Mouse (Mus musculus): ENCODE data around the gene Crk. TPM values are rescaled to one million over a fixed set of nuclear protein-coding genes. Genes with fewer than 3 reads are reported as not detected.

The Crk gene
- polyA plus RNA-seq, 1 experiment from 2014 or later, result 83.8 TPM

DNA sequence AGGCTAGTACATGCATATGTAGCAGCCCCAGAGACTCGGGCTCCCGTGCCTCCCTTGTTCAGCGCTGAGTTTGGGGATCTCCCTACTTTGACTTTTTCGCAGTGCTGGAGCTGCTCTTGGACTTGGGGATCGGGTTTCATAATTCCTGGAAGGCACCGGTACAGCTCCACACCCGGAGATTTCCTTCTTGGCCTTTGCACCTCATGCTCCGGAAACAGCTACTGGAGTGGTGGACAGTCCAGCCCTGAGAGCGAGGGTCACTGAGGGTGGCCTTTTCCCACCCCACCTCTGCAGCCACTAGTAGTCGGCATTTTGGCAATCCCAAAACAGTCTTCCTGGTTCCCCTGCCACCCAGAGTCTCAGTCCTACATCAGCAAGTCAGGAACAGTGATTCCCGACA, 43.7 kb upstream of the Crk start:
- Histone ChIP-seq H3K4me3 (ENCODE audit: low read depth, low read length) (no peak overlapping the region), H3K4me1 (ENCODE audit: insufficient read depth, low read depth, low read length) (peaks cover 13% of the 10 kb centered on the region; the same call in 1 of the 2 replicates), H3K27ac (ENCODE audit: low read length) (0 out of 2 replicates have a peak overlapping the region, but pooled peaks have one; percentile 32), H3K4me2 (replicated peaks; ENCODE audit: low read depth, low read length) (no peak overlapping the region), H3K9ac (replicated peaks; ENCODE audit: low read depth) (no peak overlapping the region), H3K9me3 (ENCODE audit: low read length) (no peaks in the 10 kb centered on the region), H3K36me3 (ENCODE audit: insufficient read depth, low read length) (peaks cover 21% of the 10 kb centered on the region), H3K27me3 (replicated peaks; ENCODE audit: insufficient read depth, low read length) (no peaks in the 10 kb centered on the region)
- 46% methylated on average over 11 of the region's 11 CpGs for WGBS
- peak; percentile 55 for DNase-seq (ENCODE audit: low spot score)
- ATAC-seq, result no peak
- TF ChIP-seq CTCF (IDR thresholded peaks at IDR 0.05) (no peak), EP300 (IDR thresholded peaks at IDR 0.05) (no peak)

DNA sequence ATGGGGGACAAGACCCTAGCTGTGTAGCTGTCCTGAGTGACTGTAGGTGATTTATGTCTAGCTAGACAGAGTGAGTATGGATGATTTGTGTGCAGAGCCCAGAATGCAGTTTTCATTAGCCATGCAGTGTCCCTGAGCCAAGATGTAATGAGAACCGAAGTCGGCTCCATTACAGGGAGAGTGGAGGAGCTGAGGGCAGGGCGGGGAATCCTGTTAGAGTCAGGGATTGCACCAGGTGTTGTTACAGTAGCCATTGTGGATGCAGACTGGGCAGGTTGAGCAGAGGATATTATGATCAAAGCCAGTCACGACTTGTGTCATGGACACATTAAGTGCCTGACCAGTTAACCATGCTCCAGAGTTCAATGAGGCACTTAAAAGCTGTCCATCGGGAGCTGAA, 35.7 kb upstream of the Crk start:
- TF ChIP-seq CTCF (IDR thresholded peaks at IDR 0.05), result no peak
- no peak for TF ChIP-seq EP300 (IDR thresholded peaks at IDR 0.05)
- Histone ChIP-seq H3K4me3 (ENCODE audit: low read depth, low read length) (no peak overlapping the region), H3K9ac (replicated peaks; ENCODE audit: low read depth) (no peak overlapping the region), H3K4me2 (replicated peaks; ENCODE audit: low read depth, low read length) (no peak overlapping the region), H3K36me3 (ENCODE audit: insufficient read depth, low read length) (peaks cover 17% of the 10 kb centered on the region), H3K9me3 (ENCODE audit: low read length) (no peaks in the 10 kb centered on the region), H3K27me3 (replicated peaks; ENCODE audit: insufficient read depth, low read length) (no peaks in the 10 kb centered on the region), H3K27ac (ENCODE audit: low read length) (no peak overlapping the region), H3K4me1 (ENCODE audit: insufficient read depth, low read depth, low read length) (no peaks in the 10 kb centered on the region)
- ATAC-seq (no peak), DNase-seq (ENCODE audit: low spot score) (no peak)
- 75% methylated on average over 5 of the region's 5 CpGs for WGBS

DNA sequence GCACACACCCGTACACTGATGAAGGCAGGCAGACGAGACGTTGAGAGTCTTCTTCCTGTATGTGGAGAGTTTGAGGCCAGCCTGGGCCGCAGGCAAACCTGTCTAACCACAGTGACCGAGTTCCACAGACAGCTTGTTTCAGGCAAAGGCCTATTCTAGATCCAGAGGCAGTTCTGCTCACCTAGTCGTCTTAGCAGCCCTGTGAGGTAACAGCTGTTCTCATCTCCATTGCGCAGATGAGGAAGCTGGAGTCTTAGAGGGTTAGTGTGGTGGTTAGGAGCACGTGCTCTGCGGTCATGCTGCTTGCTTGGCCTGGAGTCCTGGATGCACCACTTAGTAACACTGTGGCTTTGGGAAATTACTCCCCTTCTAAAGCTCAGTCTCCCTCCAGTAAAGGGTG, 34.4 kb upstream of the Crk start:
- 75% methylated on average over 9 of the region's 9 CpGs for WGBS
- H3K27ac ChIP-seq (ENCODE audit: low read length), result no peak overlapping the region
- peaks cover 1% of the 10 kb centered on the region; the same call in 1 of the 2 replicates for H3K4me1 ChIP-seq (ENCODE audit: insufficient read depth, low read depth, low read length)
- H3K9ac ChIP-seq (replicated peaks; ENCODE audit: low read depth), result no peak overlapping the region
- DNase-seq (ENCODE audit: low spot score) (no peak), ATAC-seq (no peak)
- no peak for TF ChIP-seq EP300 (IDR thresholded peaks at IDR 0.05)
- TF ChIP-seq CTCF (IDR thresholded peaks at IDR 0.05), result no peak
- H3K4me3 ChIP-seq (ENCODE audit: low read depth, low read length), result no peak overlapping the region
- H3K9me3 ChIP-seq (ENCODE audit: low read length), result no peaks in the 10 kb centered on the region
- H3K27me3 ChIP-seq (replicated peaks; ENCODE audit: insufficient read depth, low read length), result no peaks in the 10 kb centered on the region
- H3K4me2 ChIP-seq (replicated peaks; ENCODE audit: low read depth, low read length), result no peak overlapping the region
- peaks cover 11% of the 10 kb centered on the region; the same call in 1 of the 2 replicates for H3K36me3 ChIP-seq (ENCODE audit: insufficient read depth, low read length)

DNA sequence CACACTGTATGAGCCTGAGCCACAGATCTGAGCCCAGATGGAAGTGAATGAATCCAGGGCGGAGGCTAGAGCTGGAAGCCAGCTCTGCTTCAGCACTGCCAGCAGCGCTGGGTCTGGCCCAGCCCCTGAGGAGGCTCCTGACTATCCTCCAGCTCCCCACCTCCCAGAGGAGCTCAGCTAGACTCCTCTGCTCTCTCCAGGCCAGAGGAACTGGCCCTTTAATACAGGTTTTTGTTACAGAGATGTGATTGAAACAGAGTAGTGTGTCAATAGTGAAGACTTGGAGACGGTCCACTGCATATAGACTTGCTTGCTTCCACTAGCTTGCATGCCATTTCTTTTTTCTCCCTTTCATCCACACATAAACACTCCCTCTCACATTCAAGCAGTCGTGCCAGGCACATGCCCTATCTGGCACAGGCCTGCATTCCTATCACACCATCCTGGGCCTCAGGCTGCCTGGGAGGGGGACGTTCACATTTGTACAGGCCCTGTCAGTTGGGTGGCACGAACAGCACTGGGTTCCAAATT, 31.3 kb upstream of the Crk start:
- no peak for TF ChIP-seq EP300 (IDR thresholded peaks at IDR 0.05)
- TF ChIP-seq CTCF (IDR thresholded peaks at IDR 0.05), result no peak
- no peaks in the 10 kb centered on the region for H3K9me3 ChIP-seq (ENCODE audit: low read length)
- H3K4me2 ChIP-seq (replicated peaks; ENCODE audit: low read depth, low read length), result no peak overlapping the region
- H3K27ac ChIP-seq (ENCODE audit: low read length), result 0 out of 2 replicates have a peak overlapping the region, but pooled peaks have one; percentile 97
- 0 out of 2 replicates have a peak, but pooled peaks cover 6% of the 10 kb centered on the region for H3K36me3 ChIP-seq (ENCODE audit: insufficient read depth, low read length)
- WGBS, result 63% methylated on average over 6 of the region's 6 CpGs
- DNase-seq (ENCODE audit: low spot score) (no peak), ATAC-seq (no peak)
- no peaks in the 10 kb centered on the region for H3K27me3 ChIP-seq (replicated peaks; ENCODE audit: insufficient read depth, low read length)
- peaks cover 18% of the 10 kb centered on the region for H3K4me1 ChIP-seq (ENCODE audit: insufficient read depth, low read depth, low read length)
- no peak overlapping the region for H3K4me3 ChIP-seq (ENCODE audit: low read depth, low read length)
- no peak overlapping the region for H3K9ac ChIP-seq (replicated peaks; ENCODE audit: low read depth)

DNA sequence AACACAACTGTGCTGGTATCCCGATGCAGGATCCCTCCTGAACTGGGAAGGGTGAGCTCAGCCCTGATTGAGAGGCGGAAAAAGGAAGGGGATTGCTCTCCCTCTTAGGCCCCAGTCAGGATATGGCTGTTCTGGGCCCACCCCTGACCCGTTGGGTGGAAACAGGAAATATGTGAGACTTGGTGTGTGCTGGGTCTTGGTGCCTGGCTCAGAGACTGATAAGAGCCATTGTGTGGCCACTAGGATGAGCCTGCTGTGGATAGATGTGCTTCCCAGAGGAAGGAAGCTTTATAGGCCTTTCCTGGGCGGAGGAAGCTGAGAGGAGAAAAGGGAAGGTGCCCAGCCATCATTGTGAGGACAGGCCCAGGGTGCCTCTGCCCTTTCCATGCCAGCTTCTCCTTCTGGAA, 29.9 kb upstream of the Crk start:
- Histone ChIP-seq H3K9me3 (ENCODE audit: low read length) (no peaks in the 10 kb centered on the region), H3K27me3 (replicated peaks; ENCODE audit: insufficient read depth, low read length) (no peaks in the 10 kb centered on the region), H3K4me2 (replicated peaks; ENCODE audit: low read depth, low read length) (no peak overlapping the region), H3K9ac (replicated peaks; ENCODE audit: low read depth) (no peak overlapping the region), H3K4me1 (ENCODE audit: insufficient read depth, low read depth, low read length) (peaks cover 23% of the 10 kb centered on the region), H3K27ac (ENCODE audit: low read length) (peak overlapping the region; percentile 97), H3K4me3 (ENCODE audit: low read depth, low read length) (no peak overlapping the region), H3K36me3 (ENCODE audit: insufficient read depth, low read length) (0 out of 2 replicates have a peak, but pooled peaks cover 6% of the 10 kb centered on the region)
- WGBS, result 59% methylated on average over 4 of the region's 4 CpGs
- peak; percentile 88 for TF ChIP-seq EP300 (IDR thresholded peaks at IDR 0.05)
- peak; percentile 36; the same call in 1 of the 2 replicates for TF ChIP-seq CTCF (IDR thresholded peaks at IDR 0.05)
- peak; percentile 42 for ATAC-seq
- DNase-seq (ENCODE audit: low spot score), result peak; percentile 74

DNA sequence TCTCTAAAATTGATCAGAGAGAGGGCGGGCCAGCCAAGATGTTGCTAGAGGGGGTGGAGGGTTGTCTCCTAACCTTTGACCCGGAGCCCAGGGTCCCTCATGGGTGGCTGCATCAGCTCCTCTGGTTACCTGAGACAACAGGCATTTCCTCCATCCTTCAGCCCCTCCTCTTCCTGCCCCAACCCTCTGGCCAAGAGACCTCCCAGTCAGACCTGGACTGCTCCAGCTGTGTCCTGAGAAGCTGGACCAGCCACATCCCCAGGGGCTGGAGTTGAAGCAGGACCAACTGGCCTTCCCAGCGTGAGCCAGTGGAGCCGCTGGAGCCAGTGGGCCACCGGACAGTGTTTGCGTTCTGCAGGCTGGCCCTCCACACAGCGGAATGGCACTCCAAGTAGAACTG, 28.7 kb upstream of the Crk start, which contains the start of gene Myo1c:
Gene Myo1c, plus strand, starts transcription at position 194 of the 400 bp plus-strand sequence.
- ATAC-seq (no peak), DNase-seq (ENCODE audit: low spot score) (peak; percentile 23)
- peak within 1 kb of the TSS; percentile 73 for H3K4me3 ChIP-seq (ENCODE audit: low read depth, low read length)
- peak within 1 kb of the TSS; percentile 97 for H3K27ac ChIP-seq (ENCODE audit: low read length)
- 66% methylated on average over 7 of the region's 7 CpGs for WGBS
- H3K9me3 ChIP-seq (ENCODE audit: low read length), result no peaks in the 10 kb centered on the region
- peak within 1 kb of the TSS; percentile 79 for H3K9ac ChIP-seq (replicated peaks; ENCODE audit: low read depth)
- H3K4me1 ChIP-seq (ENCODE audit: insufficient read depth, low read depth, low read length), result peaks cover 33% of the 10 kb centered on the region
- peak within 1 kb of the TSS; percentile 73 for H3K4me2 ChIP-seq (replicated peaks; ENCODE audit: low read depth, low read length)
- 0 out of 2 replicates have a peak, but pooled peaks cover 6% of the 10 kb centered on the region for H3K36me3 ChIP-seq (ENCODE audit: insufficient read depth, low read length)
- no peaks in the 10 kb centered on the region for H3K27me3 ChIP-seq (replicated peaks; ENCODE audit: insufficient read depth, low read length)
- TF ChIP-seq EP300 (IDR thresholded peaks at IDR 0.05) (no peak), CTCF (IDR thresholded peaks at IDR 0.05) (no peak)
